Comparison of ENCODE assay signal across 15 mouse cellular contexts in the genomic region with DNA sequence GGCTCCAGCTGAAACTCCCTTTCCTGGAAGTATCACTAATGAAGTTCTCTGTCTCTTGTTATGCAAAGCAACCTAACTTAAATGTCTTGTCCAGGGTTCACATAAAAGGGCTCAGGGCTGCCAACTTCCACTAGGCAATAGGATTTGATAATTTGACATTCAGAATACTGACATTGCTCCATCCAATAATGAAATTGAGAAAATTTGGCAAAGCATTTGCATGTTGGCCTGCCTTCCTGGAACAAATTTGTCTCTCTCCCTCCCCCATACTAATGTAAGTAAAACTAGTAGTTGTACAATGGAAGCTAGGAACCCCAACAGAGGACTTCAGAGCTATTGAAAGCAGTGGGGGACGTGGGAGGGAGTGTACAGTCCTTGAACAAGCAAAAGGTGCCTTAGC.
"Had no signal": no experiment of that assay in that cellular context is flagged by ENCODE, and none has a peak within 500 bp of the region (broad histone marks: within the 10 kb centered on the region; RNA-seq: fewer than 3 reads in every experiment).

No protein-coding gene starts in this region.

- H3K4me2 ChIP-seq: midbrain, embryonic 12.5 days; stomach, embryonic 15.5 days had no signal

- H3K9me3 ChIP-seq: limb, embryonic 10.5 days; midbrain, embryonic 12.5 days; stomach, embryonic 15.5 days had no signal

- DNase-seq: kidney, adult 11 months; kidney, postnatal 10 days; kidney, postnatal 4 days; lung, adult 2 months; lung, postnatal 10 days; right cerebral cortex, postnatal 14 days; thymus, postnatal 36 days had no signal

- ATAC-seq: midbrain, embryonic 16.5 days had no signal

- H3K4me3 ChIP-seq: left cerebral cortex, adult 2 months; limb, embryonic 10.5 days; megakaryocyte, embryonic 14.5 days; midbrain, embryonic 12.5 days; stomach, embryonic 15.5 days had no signal

- H3K4me1 ChIP-seq: limb, embryonic 10.5 days; megakaryocyte, embryonic 14.5 days; midbrain, embryonic 12.5 days; stomach, embryonic 15.5 days had no signal

- H3K9ac ChIP-seq: liver, embryonic 14.5 days; midbrain, embryonic 12.5 days; stomach, embryonic 15.5 days had no signal

- H3K27ac ChIP-seq: left cerebral cortex, adult 2 months; limb, embryonic 10.5 days; liver, embryonic 14.5 days; macrophage; midbrain, embryonic 12.5 days; stomach, embryonic 15.5 days had no signal

- H3K36me3 ChIP-seq: limb, embryonic 10.5 days; midbrain, embryonic 12.5 days; stomach, embryonic 15.5 days had no signal

- H3K27me3 ChIP-seq: megakaryocyte, embryonic 14.5 days; midbrain, embryonic 12.5 days; stomach, embryonic 15.5 days had no signal
